Mouse (Mus musculus): Measurements from ENCODE around the gene Il27ra.
A peak's percentile ranks its signal among the peaks of the same experiment; 100 is the strongest.
"Not testable (repeated sequence)": the region's sequence is repeated elsewhere in the genome, so short reads cannot be mapped to it uniquely, and the experiment has no call there.

Gene Il27ra

DNA sequence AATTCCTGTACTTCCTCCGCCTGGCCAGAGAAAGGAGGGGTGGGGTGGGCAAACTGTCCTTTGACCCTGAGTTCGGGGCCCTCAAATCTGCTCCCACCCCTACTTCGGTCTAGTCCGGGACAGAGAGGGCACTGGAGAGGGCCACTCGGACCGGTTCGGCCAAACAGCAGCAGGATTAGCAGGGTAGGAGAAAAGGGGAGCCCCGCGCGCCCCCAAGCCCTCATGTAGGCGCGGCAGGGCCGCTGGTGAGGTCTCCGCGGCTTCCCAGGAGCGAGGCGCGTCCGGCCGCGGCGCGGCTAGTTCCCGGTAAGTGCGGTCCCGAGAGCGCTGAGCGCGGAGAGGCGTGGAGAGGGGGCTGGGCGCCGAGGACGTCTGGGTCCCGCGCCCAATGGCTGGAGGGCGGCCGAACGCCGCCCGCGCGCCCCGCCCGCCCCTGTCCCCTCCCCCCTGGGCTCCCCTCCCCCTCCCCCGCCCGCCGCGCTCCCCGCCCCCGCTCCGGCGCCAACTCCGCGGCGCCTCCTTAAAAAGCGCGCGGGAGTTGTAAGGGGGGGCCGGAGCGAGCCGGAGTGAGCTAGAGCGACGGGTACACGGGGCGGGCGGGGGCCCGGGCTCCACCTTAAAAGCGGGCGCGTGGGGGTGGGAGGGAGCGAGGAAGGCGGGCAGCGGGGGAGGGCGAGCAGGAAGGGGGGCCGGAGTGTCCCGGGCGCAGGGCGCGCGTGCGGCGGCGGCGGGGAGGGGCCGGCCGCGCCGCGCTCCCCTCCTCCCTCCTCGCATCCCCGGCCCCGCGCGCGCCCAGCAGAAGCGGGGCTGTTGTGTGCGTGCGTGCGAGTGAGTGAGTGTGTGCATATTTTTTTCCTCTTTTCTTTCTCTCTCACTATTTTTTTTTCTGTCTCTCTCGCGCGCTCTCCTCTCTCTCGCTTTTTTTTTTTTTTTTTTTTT lies 45.6 kb downstream of the Il27ra start:
- DNase-seq (ENCODE audit: low spot score in 2 of 2), result peak; percentile 56 to 74

DNA sequence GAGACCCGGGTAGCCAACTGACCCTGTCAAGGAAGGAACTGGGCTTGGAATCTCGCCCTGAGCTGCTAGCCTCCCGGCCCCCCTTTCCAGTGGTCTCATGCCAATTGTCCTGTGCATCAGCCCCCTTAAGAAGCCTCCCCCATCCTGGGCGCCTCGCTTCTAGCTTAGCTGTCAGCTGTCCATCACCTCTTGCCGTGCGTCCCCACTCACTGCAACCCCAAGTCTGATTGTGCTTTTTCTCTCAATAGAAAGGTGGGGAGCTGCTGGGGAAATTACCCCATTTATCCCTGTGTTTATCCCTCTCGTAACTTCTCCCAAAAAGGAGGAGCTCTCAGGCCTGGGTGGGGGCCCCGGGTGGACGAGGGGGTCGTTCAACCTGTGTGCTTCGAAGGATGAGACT lies 46.4 kb downstream of the Il27ra start:
- no peak for DNase-seq (ENCODE audit: low spot score in 2 of 2)

GRCm38 (mm10) chr8:83994030-83994429 lies 48.4 kb downstream of the Il27ra start:
- no peak for DNase-seq (ENCODE audit: low spot score in 2 of 2)

GRCm38 (mm10) chr8:83992488-83992887 lies 49.9 kb downstream of the Il27ra start:
- DNase-seq (ENCODE audit: low spot score in 2 of 2), result no peak

- no peak for DNase-seq (ENCODE audit: low spot score in 2 of 2)
Observed at GRCm38 (mm10) chr8:83990170-83990569, 52.2 kb downstream of the Il27ra start.

DNA sequence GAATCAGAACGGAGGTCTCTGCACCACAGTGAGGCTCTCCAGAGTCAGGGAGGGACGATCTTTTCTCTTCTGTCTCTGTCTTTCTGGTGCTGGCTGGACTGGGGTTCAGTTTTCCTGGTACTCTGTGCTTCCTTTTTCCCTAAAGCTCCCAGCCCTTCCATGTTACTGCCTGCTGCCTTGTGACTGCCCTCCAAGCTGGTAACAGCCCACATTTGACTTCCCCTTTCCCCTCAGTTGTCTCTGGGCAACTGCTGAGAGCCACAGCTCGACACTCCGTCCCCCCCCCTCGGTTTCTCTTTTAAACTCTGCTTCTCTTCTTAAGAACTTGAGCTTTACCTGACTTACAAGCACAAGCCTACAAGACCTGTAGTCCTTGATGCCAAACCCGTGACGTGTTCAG lies 53.1 kb downstream of the Il27ra start:
- no peak for DNase-seq (ENCODE audit: low spot score in 2 of 2)

DNA sequence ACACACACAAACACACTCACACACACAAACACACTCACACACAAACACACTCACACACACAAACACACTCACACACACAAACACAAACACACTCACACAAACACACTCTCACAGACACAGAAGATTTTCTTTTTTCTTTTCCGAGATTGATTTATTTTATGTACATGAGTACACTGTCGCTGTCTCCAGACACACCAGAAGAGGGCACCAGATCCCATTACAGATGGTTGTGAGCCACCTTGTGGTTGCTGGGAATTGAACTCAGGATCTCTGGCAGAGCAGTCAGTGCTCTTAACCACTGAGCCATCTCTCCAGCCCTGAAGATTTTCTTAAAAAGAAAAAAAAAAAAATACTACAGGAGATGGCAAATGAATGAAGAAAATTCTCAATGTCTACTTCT lies 59.2 kb downstream of the Il27ra start:
- DNase-seq (ENCODE audit: low spot score in 2 of 2), result not testable (repeated sequence)

DNA sequence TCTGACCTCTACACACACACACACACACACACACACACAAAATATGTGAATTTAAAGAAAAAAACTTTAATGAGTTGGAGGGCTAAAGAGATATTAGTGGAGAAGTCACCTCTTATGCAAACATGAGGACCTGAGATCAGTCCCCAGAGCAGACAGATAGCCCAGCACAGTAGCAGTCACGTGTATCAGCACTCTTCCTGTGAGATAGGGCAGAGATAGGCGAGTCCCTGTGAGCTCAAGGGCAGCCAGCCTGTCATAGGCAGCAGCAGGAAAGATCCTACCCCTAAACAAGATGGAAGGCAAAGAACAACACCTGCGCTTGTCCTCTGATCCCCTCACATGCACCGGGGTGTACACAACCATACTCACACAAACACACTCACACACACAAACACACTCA lies 59.9 kb downstream of the Il27ra start:
- no peak for DNase-seq (ENCODE audit: low spot score in 2 of 2)

DNA sequence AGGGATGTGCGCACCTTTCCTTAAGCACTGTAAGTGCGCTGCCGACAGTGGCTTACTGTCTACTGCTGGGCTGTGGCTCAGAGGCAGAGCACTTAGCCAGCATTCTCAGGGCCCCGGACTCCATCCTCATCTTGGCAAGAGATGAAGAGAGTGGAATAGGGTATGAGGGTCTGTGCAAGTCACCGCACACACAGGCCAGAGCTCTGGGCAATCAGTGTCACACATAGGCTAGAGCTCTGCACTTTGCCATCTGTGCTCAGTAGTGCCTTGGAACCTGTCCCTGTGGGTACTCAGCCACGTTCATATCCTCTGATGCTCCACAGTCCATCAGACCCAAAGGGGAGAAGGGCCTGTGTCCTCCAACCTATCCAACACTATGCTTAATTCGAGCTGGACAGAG lies 60.9 kb downstream of the Il27ra start:
- no peak for DNase-seq (ENCODE audit: low spot score in 2 of 2)

DNA sequence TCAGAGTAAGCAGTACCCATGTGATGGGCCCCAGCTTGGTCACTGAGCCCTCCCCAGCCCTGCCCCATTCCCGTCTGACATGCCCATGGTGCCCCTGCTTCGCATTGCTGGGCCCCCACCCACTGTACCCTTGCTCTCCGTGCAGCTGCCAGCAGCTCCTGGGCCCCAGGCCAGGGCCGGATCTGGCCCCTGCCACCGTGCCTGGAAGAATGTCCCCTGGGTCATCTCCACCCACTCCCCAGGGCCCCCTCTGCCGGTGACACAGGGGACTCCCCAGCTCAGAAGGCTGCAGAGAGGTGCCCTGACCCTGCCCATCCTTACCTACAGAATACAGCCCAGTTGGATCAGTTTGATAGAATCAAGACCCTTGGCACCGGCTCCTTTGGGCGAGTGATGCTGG lies 61.5 kb downstream of the Il27ra start:
- no peak for DNase-seq (ENCODE audit: low spot score in 2 of 2)
